Mouse (Mus musculus): ENCODE data around the gene Dnmt1. TPM values are rescaled to one million over a fixed set of nuclear protein-coding genes. Genes with fewer than 3 reads are reported as not detected.

The Dnmt1 gene
- total RNA-seq, 2 experiments from 2014 or later = 28.1 to 69.1 TPM

DNA sequence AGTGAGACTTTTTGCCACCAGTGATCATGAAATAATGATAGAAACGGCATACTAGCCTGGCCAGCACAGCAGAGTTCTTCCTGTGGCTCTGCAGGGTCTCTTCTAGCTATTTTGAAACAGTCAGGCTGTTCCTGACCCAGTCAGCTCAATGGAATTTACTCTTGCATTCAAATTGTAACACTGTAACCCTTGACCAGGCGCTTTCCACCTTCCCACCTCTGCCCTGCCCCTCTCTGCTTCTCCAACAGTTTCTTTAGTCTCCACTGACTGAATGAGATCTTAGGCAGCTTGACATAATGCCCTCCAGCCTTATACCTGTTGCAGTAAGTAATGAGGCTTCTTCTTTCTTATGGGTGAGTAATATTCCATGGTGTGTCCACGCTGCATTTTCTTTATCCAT is 92.8 kb downstream of the Dnmt1 start:
- ATAC-seq (replicated peaks; ENCODE audit: low FRiP score, poor library complexity, severe bottlenecking) = no peak

DNA sequence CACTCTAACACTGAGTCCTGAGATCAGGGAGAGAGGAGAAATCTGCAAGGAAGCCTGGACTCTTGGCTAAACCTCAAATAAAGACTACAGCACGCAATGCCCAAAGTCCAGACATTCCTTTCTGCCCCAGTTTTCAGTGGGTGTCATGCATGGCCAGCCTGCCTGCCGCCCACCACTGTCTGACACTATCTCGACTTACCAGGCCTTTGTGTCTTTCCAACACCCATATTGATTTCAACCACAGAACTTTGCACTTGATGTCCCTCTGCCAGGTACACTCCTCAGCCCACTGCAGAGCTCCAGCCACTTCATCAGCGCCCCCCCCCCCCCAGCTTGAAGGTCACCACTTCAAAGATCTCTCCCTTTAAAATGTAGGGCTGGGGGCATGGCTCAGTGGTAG is 97.5 kb downstream of the Dnmt1 start:
- no peak for ATAC-seq (replicated peaks; ENCODE audit: low FRiP score, poor library complexity, severe bottlenecking)

DNA sequence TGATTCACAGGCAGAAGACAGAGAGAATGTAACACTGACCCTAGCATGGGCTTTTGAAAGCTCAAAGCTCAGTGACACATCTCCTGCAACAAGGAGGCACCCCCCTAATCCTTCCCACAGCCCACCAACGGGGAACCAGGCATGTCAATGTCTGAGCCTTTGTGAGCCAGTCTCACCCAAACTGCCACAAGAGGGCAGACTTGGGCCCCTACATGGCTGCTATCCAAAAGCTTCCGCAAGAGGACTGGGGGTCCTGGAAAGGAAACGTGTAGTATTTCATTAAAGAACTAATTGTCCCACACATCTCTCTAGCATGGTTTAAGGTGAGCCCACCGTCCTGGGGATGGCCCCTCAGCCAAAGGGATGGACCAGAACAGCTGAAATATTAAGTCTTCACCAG is 97.9 kb downstream of the Dnmt1 start:
- ATAC-seq (replicated peaks; ENCODE audit: low FRiP score, poor library complexity, severe bottlenecking) = no peak

DNA sequence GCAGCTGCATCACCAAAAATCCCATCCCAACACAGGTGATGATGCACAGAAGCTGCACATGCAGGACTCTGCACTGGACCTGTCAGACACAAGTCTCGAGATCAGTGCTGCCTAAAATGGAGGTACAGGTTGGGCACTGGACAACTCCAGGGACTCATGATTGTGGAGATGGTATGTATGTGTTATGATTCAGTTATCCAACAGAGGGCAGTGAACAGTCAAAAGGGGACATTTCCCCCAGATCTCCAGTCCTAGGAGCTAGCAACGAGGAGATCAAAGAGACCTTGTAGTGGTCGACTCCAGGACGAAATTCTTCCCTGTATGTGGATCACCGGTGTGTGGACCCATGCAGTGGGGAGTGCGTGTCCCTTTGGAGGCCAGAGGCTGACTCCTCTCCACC is 99.8 kb downstream of the Dnmt1 start:
- 0 out of 2 replicates have a peak, but pooled peaks have one; percentile 14 for ATAC-seq (replicated peaks; ENCODE audit: low FRiP score, poor library complexity, severe bottlenecking)

Other genes with a start within 250 kb of the Dnmt1 start
- not detected in 2 replicates for gene Olfm2, start 213.5 kb downstream of the Dnmt1 start, total RNA-seq (2015; ENCODE audit: low replicate concordance)
- not detected in 2 replicates for gene Olfm2, start 213.5 kb downstream of the Dnmt1 start, total RNA-seq (2017; ENCODE audit: low replicate concordance)
- gene Col5a3, start 144.8 kb downstream of the Dnmt1 start, total RNA-seq (2015; ENCODE audit: low replicate concordance) = not detected in 2 replicates
- 0.26 TPM in 1 of 2 replicates, not detected in the other for gene Col5a3, start 144.8 kb downstream of the Dnmt1 start, total RNA-seq (2017; ENCODE audit: low replicate concordance)
- gene Rdh8, start 141.4 kb downstream of the Dnmt1 start, total RNA-seq (2015; ENCODE audit: low replicate concordance) = not detected in 2 replicates
- gene Rdh8, start 141.4 kb downstream of the Dnmt1 start, total RNA-seq (2017; ENCODE audit: low replicate concordance) = not detected in 2 replicates
- 1.3 and 1.5 TPM in 2 replicates for gene A230050P20Rik, start 91.2 kb downstream of the Dnmt1 start, total RNA-seq (2015; ENCODE audit: low replicate concordance)
- 1.4 and 4.9 TPM in 2 replicates for gene A230050P20Rik, start 91.2 kb downstream of the Dnmt1 start, total RNA-seq (2017; ENCODE audit: low replicate concordance)
- gene Angptl6, start 80.2 kb downstream of the Dnmt1 start, total RNA-seq (2015; ENCODE audit: low replicate concordance) = not detected in 2 replicates
- not detected in 2 replicates for gene Angptl6, start 80.2 kb downstream of the Dnmt1 start, total RNA-seq (2017; ENCODE audit: low replicate concordance)
- 2.3 and 9.8 TPM in 2 replicates for gene Ppan, start 71.7 kb downstream of the Dnmt1 start, total RNA-seq (2015; ENCODE audit: low replicate concordance)
- gene Ppan, start 71.7 kb downstream of the Dnmt1 start, total RNA-seq (2017; ENCODE audit: low replicate concordance) = 13.0 and 15.4 TPM in 2 replicates
- gene Eif3g, start 61.3 kb downstream of the Dnmt1 start, total RNA-seq (2015; ENCODE audit: low replicate concordance) = 26.3 and 41.0 TPM in 2 replicates
- gene Eif3g, start 61.3 kb downstream of the Dnmt1 start, total RNA-seq (2017; ENCODE audit: low replicate concordance) = 23.2 and 23.7 TPM in 2 replicates
- gene S1pr2, start 16.9 kb upstream of the Dnmt1 start, total RNA-seq (2015; ENCODE audit: low replicate concordance) = 0.84 and 1.5 TPM in 2 replicates
- gene S1pr2, start 16.9 kb upstream of the Dnmt1 start, total RNA-seq (2017; ENCODE audit: low replicate concordance) = 0.17 and 0.56 TPM in 2 replicates
- gene Mrpl4, start 42.9 kb upstream of the Dnmt1 start, total RNA-seq (2015; ENCODE audit: low replicate concordance) = 7.9 and 19.0 TPM in 2 replicates
- gene Mrpl4, start 42.9 kb upstream of the Dnmt1 start, total RNA-seq (2017; ENCODE audit: low replicate concordance) = 6.8 and 11.4 TPM in 2 replicates
- 0.84 and 1.2 TPM in 2 replicates for gene Icam1, start 56.1 kb upstream of the Dnmt1 start, total RNA-seq (2015; ENCODE audit: low replicate concordance)
- 2.2 and 2.3 TPM in 2 replicates for gene Icam1, start 56.1 kb upstream of the Dnmt1 start, total RNA-seq (2017; ENCODE audit: low replicate concordance)
- gene Icam4, start 69.5 kb upstream of the Dnmt1 start, total RNA-seq (2015; ENCODE audit: low replicate concordance) = 39.2 and 40.8 TPM in 2 replicates
- gene Icam4, start 69.5 kb upstream of the Dnmt1 start, total RNA-seq (2017; ENCODE audit: low replicate concordance) = 20.6 and 35.8 TPM in 2 replicates
- 0.58 TPM in 1 of 2 replicates, not detected in the other for gene Icam5, start 72.2 kb upstream of the Dnmt1 start, total RNA-seq (2015; ENCODE audit: low replicate concordance)
- gene Icam5, start 72.2 kb upstream of the Dnmt1 start, total RNA-seq (2017; ENCODE audit: low replicate concordance) = 4.7 and 5.4 TPM in 2 replicates
- not detected in 2 replicates for gene Zglp1, start 107.2 kb upstream of the Dnmt1 start, total RNA-seq (2015; ENCODE audit: low replicate concordance)
- not detected in 2 replicates for gene Zglp1, start 107.2 kb upstream of the Dnmt1 start, total RNA-seq (2017; ENCODE audit: low replicate concordance)
- 2.3 TPM in 1 of 2 replicates, not detected in the other for gene Gm49373, start 113.2 kb upstream of the Dnmt1 start, total RNA-seq (2015; ENCODE audit: low replicate concordance)
- not detected in 2 replicates for gene Gm49373, start 113.2 kb upstream of the Dnmt1 start, total RNA-seq (2017; ENCODE audit: low replicate concordance)
- gene Fdx1l, start 113.7 kb upstream of the Dnmt1 start, total RNA-seq (2015; ENCODE audit: low replicate concordance) = 8.4 TPM in 1 of 2 replicates, not detected in the other
- gene Fdx1l, start 113.7 kb upstream of the Dnmt1 start, total RNA-seq (2017; ENCODE audit: low replicate concordance) = 1.4 and 13.7 TPM in 2 replicates
- gene Gm38431, start 132.1 kb upstream of the Dnmt1 start, total RNA-seq (2015; ENCODE audit: low replicate concordance) = 19.4 and 20.9 TPM in 2 replicates
- 1.8 and 3.6 TPM in 2 replicates for gene Gm38431, start 132.1 kb upstream of the Dnmt1 start, total RNA-seq (2017; ENCODE audit: low replicate concordance)
- gene Raver1, start 132.1 kb upstream of the Dnmt1 start, total RNA-seq (2015; ENCODE audit: low replicate concordance) = 4.0 and 11.7 TPM in 2 replicates
- gene Raver1, start 132.1 kb upstream of the Dnmt1 start, total RNA-seq (2017; ENCODE audit: low replicate concordance) = 3.8 and 7.8 TPM in 2 replicates
- gene Tyk2, start 171.4 kb upstream of the Dnmt1 start, total RNA-seq (2015; ENCODE audit: low replicate concordance) = 2.7 and 4.2 TPM in 2 replicates
- 3.3 and 5.3 TPM in 2 replicates for gene Tyk2, start 171.4 kb upstream of the Dnmt1 start, total RNA-seq (2017; ENCODE audit: low replicate concordance)
- 21.9 and 29.8 TPM in 2 replicates for gene Cdc37, start 190.1 kb upstream of the Dnmt1 start, total RNA-seq (2015; ENCODE audit: low replicate concordance)
- 35.5 and 75.3 TPM in 2 replicates for gene Cdc37, start 190.1 kb upstream of the Dnmt1 start, total RNA-seq (2017; ENCODE audit: low replicate concordance)
- 2.5 and 2.7 TPM in 2 replicates for gene Pde4a, start 205.8 kb upstream of the Dnmt1 start, total RNA-seq (2015; ENCODE audit: low replicate concordance)
- gene Pde4a, start 205.8 kb upstream of the Dnmt1 start, total RNA-seq (2017; ENCODE audit: low replicate concordance) = 0.77 and 1.1 TPM in 2 replicates

Measured in erythroblast, adult 5-6 weeks (primary cell).